Comparison of ENCODE assay signal across 8 mouse cellular contexts in genomic region chr15:80462106-80462505, GRCm38 (mm10).
DNase-seq lines count a peak whose midpoint lies in the region; ATAC-seq lines count a peak whose summit lies in the region.

No protein-coding gene starts in this region.

- DNase-seq in spleen, adult 12 weeks (ENCODE audit: low spot score) = peak; percentile 16
- DNase-seq in spleen, postnatal 36 days (ENCODE audit: low spot score in 2 of 2) = no peak
- DNase-seq in forebrain, embryonic 14.5 days (ENCODE audit: low spot score) = no peak
- DNase-seq in limb, embryonic 11.5 days (ENCODE audit: low spot score) = peak; percentile 67
- DNase-seq in neural tube, embryonic 11.5 days (ENCODE audit: low spot score) = peak; percentile 58
- DNase-seq in testis, postnatal 10 days (ENCODE audit: low spot score) = no peak
- DNase-seq in layer of hippocampus, postnatal 25 days (ENCODE audit: extremely low spot score in 1 of 2, low spot score in 1 of 2) = no peak
- DNase-seq in frontal cortex, postnatal 14 days (ENCODE audit: low spot score in 2 of 2) = no peak

- WGBS in forebrain, embryonic 14.5 days = under 1% methylated on average over 9 of the region's 9 CpGs
- whole genome bisulfite sequencing in limb, embryonic 11.5 days = 0% methylated on average over 9 of the region's 9 CpGs
- 4% methylated on average over 9 of the region's 9 CpGs for WGBS in neural tube, embryonic 11.5 days

- H3K9me3 ChIP-seq in forebrain, embryonic 14.5 days (replicated peaks; ENCODE audit: control insufficient read depth, low read length) = no peaks in the 10 kb centered on the region
- no peaks in the 10 kb centered on the region for H3K9me3 ChIP-seq in limb, embryonic 11.5 days (ENCODE audit: control insufficient read depth, low read length)
- H3K9me3 ChIP-seq in neural tube, embryonic 11.5 days (ENCODE audit: control insufficient read depth, low read length) = no peaks in the 10 kb centered on the region

- H3K4me2 ChIP-seq in forebrain, embryonic 14.5 days (ENCODE audit: low read length) = no peak overlapping the region
- peak overlapping the region; percentile 37 for H3K4me2 ChIP-seq in limb, embryonic 11.5 days (ENCODE audit: low read depth, severe bottlenecking)
- peak overlapping the region; percentile 40 for H3K4me2 ChIP-seq in neural tube, embryonic 11.5 days (ENCODE audit: low read depth)

- no peaks in the 10 kb centered on the region for H3K36me3 ChIP-seq in forebrain, embryonic 14.5 days (ENCODE audit: control insufficient read depth, insufficient read depth, low read length)
- H3K36me3 ChIP-seq in limb, embryonic 11.5 days (ENCODE audit: control insufficient read depth, insufficient read depth, low read length) = no peaks in the 10 kb centered on the region
- H3K36me3 ChIP-seq in neural tube, embryonic 11.5 days (ENCODE audit: control insufficient read depth, insufficient read depth, low read length) = no peaks in the 10 kb centered on the region

- peak; percentile 37; the same call in 1 of the 2 replicates for ATAC-seq in forebrain, embryonic 14.5 days
- ATAC-seq in limb, embryonic 11.5 days (ENCODE audit: insufficient number of reproducible peaks, low FRiP score, low TSS enrichment, low read depth) = no peak
- no peak for ATAC-seq in neural tube, embryonic 11.5 days (ENCODE audit: insufficient read depth, low FRiP score, low TSS enrichment)

- peaks cover 6% of the 10 kb centered on the region; the same call in 1 of the 2 replicates for H3K27me3 ChIP-seq in forebrain, embryonic 14.5 days (replicated peaks; ENCODE audit: control insufficient read depth, insufficient read depth, low read length)
- no peaks in the 10 kb centered on the region for H3K27me3 ChIP-seq in limb, embryonic 11.5 days (ENCODE audit: control insufficient read depth, insufficient read depth, low read length)
- H3K27me3 ChIP-seq in neural tube, embryonic 11.5 days (ENCODE audit: control insufficient read depth, insufficient read depth, low read length) = peaks cover 7% of the 10 kb centered on the region; the same call in 1 of the 2 replicates

- H3K4me1 ChIP-seq in forebrain, embryonic 14.5 days (ENCODE audit: control insufficient read depth, insufficient read depth, low read length) = peaks cover 13% of the 10 kb centered on the region
- 0 out of 2 replicates have a peak, but pooled peaks cover 6% of the 10 kb centered on the region for H3K4me1 ChIP-seq in limb, embryonic 11.5 days (ENCODE audit: control insufficient read depth, insufficient read depth, low read length)
- no peaks in the 10 kb centered on the region; the same call in 1 of the 2 replicates for H3K4me1 ChIP-seq in neural tube, embryonic 11.5 days (ENCODE audit: control insufficient read depth, insufficient read depth, low read length)

- no peak overlapping the region for H3K4me3 ChIP-seq in forebrain, embryonic 14.5 days (ENCODE audit: low read depth, low read length)
- no peak overlapping the region for H3K4me3 ChIP-seq in limb, embryonic 11.5 days (ENCODE audit: low read depth, low read length)
- H3K4me3 ChIP-seq in neural tube, embryonic 11.5 days (ENCODE audit: low read depth, low read length) = no peak overlapping the region

- no peak overlapping the region for H3K9ac ChIP-seq in forebrain, embryonic 14.5 days (ENCODE audit: low read length)
- H3K9ac ChIP-seq in limb, embryonic 11.5 days (ENCODE audit: low read length) = no peak overlapping the region; the same call in 1 of the 2 replicates
- H3K9ac ChIP-seq in neural tube, embryonic 11.5 days (ENCODE audit: low read length) = no peak overlapping the region

- H3K27ac ChIP-seq in forebrain, embryonic 14.5 days (ENCODE audit: low read depth, low read length) = no peak overlapping the region
- H3K27ac ChIP-seq in limb, embryonic 11.5 days (replicated peaks; ENCODE audit: low read depth, low read length) = no peak overlapping the region
- H3K27ac ChIP-seq in neural tube, embryonic 11.5 days (ENCODE audit: low read depth, low read length) = no peak overlapping the region

Comparison
In these comparisons a context has a peak if more than half of its experiments do, and no peak if none do; other contexts are left out.
1. DNase-seq: peak in spleen, adult 12 weeks (single experiment), limb, embryonic 11.5 days (single experiment) and neural tube, embryonic 11.5 days (single experiment); none in spleen, postnatal 36 days (0 of 2), forebrain, embryonic 14.5 days (single experiment), testis, postnatal 10 days (single experiment), layer of hippocampus, postnatal 25 days (0 of 2) and frontal cortex, postnatal 14 days (0 of 2).